Mouse (Mus musculus) lung, postnatal 0 days (tissue): ENCODE data around the gene Wnt4. TPM values are rescaled to one million over a fixed set of nuclear protein-coding genes. Genes with fewer than 3 reads are reported as not detected.
A peak's percentile ranks its signal among the peaks of the same experiment; 100 is the strongest.

Experiments
- ATAC-seq: fragments of 200-750 bp; cut with Nextera tagmentation; 2 replicates; pipeline ENCODE4 v1.8.0; 2017; ENCODE audit warnings: moderate library complexity
- DNase-seq: peaks from one replicate; pipeline ENCODE4 v3.0.0-alpha.2; 2016; ENCODE audit warnings: low spot score
- H3K27ac ChIP-seq: fragments of 300-500 bp; sonication (generic); 2 replicates; pipeline ENCODE4 v1.5.1; 2014; ENCODE audit warnings: antibody characterized with exemption, mild to moderate bottlenecking, low read length, mixed read lengths
- H3K27me3 ChIP-seq: fragments of 300-500 bp; sonication (generic); replicated peaks from 2 replicates; pipeline ENCODE4 v1.6.1; 2014; ENCODE audit warnings: low read length, mixed read lengths; ENCODE audit not compliant: insufficient read depth
- H3K36me3 ChIP-seq: fragments of 300-500 bp; sonication (generic); 2 replicates; pipeline ENCODE4 v1.6.1; 2014; ENCODE audit warnings: low read length, mixed read lengths; ENCODE audit not compliant: insufficient read depth
- H3K4me1 ChIP-seq: fragments of 300-500 bp; sonication (generic); 2 replicates; pipeline ENCODE4 v1.6.1; 2014; ENCODE audit warnings: antibody characterized with exemption, low read depth, low read length, mixed read lengths; ENCODE audit not compliant: insufficient read depth
- H3K4me2 ChIP-seq: fragments of 300-500 bp; sonication (generic); replicated peaks from 2 replicates; pipeline ENCODE4 v1.6.1; 2014; ENCODE audit warnings: low read depth, mild to moderate bottlenecking, low read length, moderate library complexity, mixed read lengths
- H3K4me3 ChIP-seq: fragments of 300-500 bp; sonication (generic); 2 replicates; pipeline ENCODE4 v1.5.1; 2014; ENCODE audit warnings: low read depth, low read length
- H3K9ac ChIP-seq: fragments of 300-500 bp; sonication (generic); replicated peaks from 2 replicates; pipeline ENCODE4 v1.6.1; 2014; ENCODE audit warnings: low read depth, mild to moderate bottlenecking
- H3K9me3 ChIP-seq: fragments of 300-500 bp; sonication (generic); 2 replicates; pipeline ENCODE4 v1.6.1; 2016; ENCODE audit warnings: low read length, mixed read lengths
- CTCF ChIP-seq: IDR thresholded peaks from 2 replicates; pipeline ENCODE4 v1.5.1; 2016; ENCODE audit warnings: antibody characterized with exemption, mild to moderate bottlenecking
- EP300 ChIP-seq: IDR thresholded peaks from 2 replicates; pipeline ENCODE4 v1.6.1; 2016; ENCODE audit warnings: antibody characterized with exemption, mild to moderate bottlenecking, control low read depth
- WGBS: fragments of 180-500 bp; shearing (Covaris S2); extraction: QIAGEN DNeasy Blood & Tissue Kit; methylation state at CpG from one replicate; pipeline ENCODE4 v1.1.7; 2014; 5-methylcytosine and 5-hydroxymethylcytosine counted together
- polyA plus RNA-seq: library from polyadenylated mRNA; unstranded; fragments of >200 nt; fragmentation: Nextera tagmentation; extraction: Ambion mirVana; gene quantifications from 2 replicates; pipeline ENCODE4 v1.2.1, GENCODE M21; 2015

The Wnt4 gene
- polyA plus RNA-seq, 1 experiment from 2014 or later = 2.1 TPM

DNA sequence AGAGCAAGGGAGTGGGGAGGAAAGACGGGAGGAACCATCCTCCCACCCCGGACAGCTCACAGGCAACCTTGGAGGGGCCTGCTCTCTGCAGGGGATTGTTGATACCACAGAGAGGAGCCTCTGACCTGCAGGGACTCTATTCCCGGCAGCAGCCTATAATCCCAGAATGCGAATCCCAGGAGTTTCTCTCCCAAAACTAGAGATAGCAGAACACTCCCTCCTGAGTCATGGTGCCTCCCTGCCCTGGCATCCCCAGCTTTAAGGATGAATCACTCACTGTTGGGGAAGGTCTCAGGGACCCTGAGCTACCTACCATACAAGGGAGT is 6.1 kb downstream of the Wnt4 start:
- no peak for TF ChIP-seq EP300
- TF ChIP-seq CTCF = no peak
- H3K27me3 ChIP-seq = peaks cover 52% of the 10 kb centered on the region; the same call in 1 of the 2 replicates
- no peaks in the 10 kb centered on the region for H3K9me3 ChIP-seq
- no peak overlapping the region for H3K27ac ChIP-seq
- H3K4me3 ChIP-seq = no peak overlapping the region
- H3K9ac ChIP-seq = no peak overlapping the region
- H3K4me1 ChIP-seq = no peaks in the 10 kb centered on the region
- H3K36me3 ChIP-seq = no peaks in the 10 kb centered on the region
- H3K4me2 ChIP-seq = no peak overlapping the region
- ATAC-seq (no peak), DNase-seq (no peak)
- WGBS = 23% methylated on average over 4 of the region's 4 CpGs

GRCm38 (mm10) chr4:137285876-137286661 is 8.8 kb downstream of the Wnt4 start:
- Histone ChIP-seq H3K9ac (no peak overlapping the region), H3K4me3 (no peak overlapping the region), H3K36me3 (no peaks in the 10 kb centered on the region), H3K9me3 (no peaks in the 10 kb centered on the region), H3K27ac (no peak overlapping the region), H3K4me1 (no peaks in the 10 kb centered on the region), H3K4me2 (no peak overlapping the region), H3K27me3 (peaks cover 27% of the 10 kb centered on the region; the same call in 1 of the 2 replicates)
- ATAC-seq (no peak), DNase-seq (no peak)
- 73% methylated on average over 15 of the region's 15 CpGs for WGBS
- no peak for TF ChIP-seq EP300
- no peak for TF ChIP-seq CTCF

DNA sequence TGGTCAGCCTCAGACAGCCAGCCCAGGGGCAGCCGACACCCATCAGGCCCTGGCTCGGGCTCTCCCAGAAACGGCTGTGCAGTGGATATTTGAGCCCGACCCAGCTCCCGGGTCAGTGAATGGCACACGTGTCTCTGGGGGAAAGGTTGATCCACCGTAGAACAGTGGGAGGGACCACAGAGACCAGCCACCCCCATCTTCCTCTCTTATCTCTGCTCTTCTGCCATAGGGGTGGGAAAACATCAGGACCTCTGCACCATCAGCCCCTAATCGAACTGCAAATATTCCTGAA is 9.3 kb downstream of the Wnt4 start:
- no peak for DNase-seq
- Histone ChIP-seq H3K9me3 (no peaks in the 10 kb centered on the region), H3K4me3 (no peak overlapping the region), H3K4me1 (no peaks in the 10 kb centered on the region), H3K36me3 (no peaks in the 10 kb centered on the region), H3K27ac (no peak overlapping the region), H3K27me3 (peaks cover 23% of the 10 kb centered on the region; the same call in 1 of the 2 replicates), H3K9ac (no peak overlapping the region), H3K4me2 (no peak overlapping the region)
- TF ChIP-seq CTCF (no peak), EP300 (no peak)
- no peak for ATAC-seq
- WGBS = 39% methylated on average over 8 of the region's 8 CpGs

- no peaks in the 10 kb centered on the region for H3K9me3 ChIP-seq
- no peak overlapping the region for H3K27ac ChIP-seq
- no peak overlapping the region for H3K4me3 ChIP-seq
- no peaks in the 10 kb centered on the region for H3K4me1 ChIP-seq
- TF ChIP-seq CTCF (no peak), EP300 (no peak)
- ATAC-seq = no peak
- no peak for DNase-seq
- 61% methylated on average over 13 of the region's 13 CpGs for WGBS
- H3K27me3 ChIP-seq = peaks cover 19% of the 10 kb centered on the region; the same call in 1 of the 2 replicates
- no peaks in the 10 kb centered on the region for H3K36me3 ChIP-seq
- H3K4me2 ChIP-seq = no peak overlapping the region
- no peak overlapping the region for H3K9ac ChIP-seq
Observed at GRCm38 (mm10) chr4:137287206-137287605, 9.9 kb downstream of the Wnt4 start.

GRCm38 (mm10) chr4:137287818-137288217 is 10.5 kb downstream of the Wnt4 start:
- no peaks in the 10 kb centered on the region for H3K4me1 ChIP-seq
- DNase-seq (peak; percentile 71), ATAC-seq (no peak)
- no peak overlapping the region for H3K4me2 ChIP-seq
- TF ChIP-seq CTCF (peak; percentile 95), EP300 (no peak)
- H3K4me3 ChIP-seq = no peak overlapping the region
- 5% methylated on average over 4 of the region's 4 CpGs for WGBS
- H3K9me3 ChIP-seq = no peaks in the 10 kb centered on the region
- H3K27me3 ChIP-seq = peaks cover 18% of the 10 kb centered on the region; the same call in 1 of the 2 replicates
- no peak overlapping the region for H3K27ac ChIP-seq
- H3K9ac ChIP-seq = no peak overlapping the region
- no peaks in the 10 kb centered on the region for H3K36me3 ChIP-seq

DNA sequence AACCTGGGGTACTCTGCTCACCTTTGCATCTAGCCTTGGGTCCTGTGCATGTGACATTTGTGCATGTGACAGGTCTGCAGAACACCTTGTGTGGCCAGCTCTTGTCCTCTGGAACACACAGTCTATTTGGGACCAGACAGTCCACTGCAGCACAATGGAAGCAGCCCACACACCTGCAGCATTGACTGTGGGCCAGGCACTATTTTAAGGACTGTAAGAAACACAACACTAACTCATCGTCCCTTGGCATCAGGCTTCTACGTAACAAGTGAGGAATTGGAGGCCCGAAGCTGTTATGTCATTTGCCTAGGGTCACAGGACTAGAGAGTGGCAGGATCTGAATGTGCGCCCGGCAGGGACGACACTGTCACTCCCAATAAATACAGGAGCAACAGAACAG is 12.4 kb downstream of the Wnt4 start:
- ATAC-seq (no peak), DNase-seq (no peak)
- Histone ChIP-seq H3K4me1 (no peaks in the 10 kb centered on the region), H3K9me3 (no peaks in the 10 kb centered on the region), H3K9ac (no peak overlapping the region), H3K4me2 (no peak overlapping the region), H3K36me3 (no peaks in the 10 kb centered on the region), H3K27ac (no peak overlapping the region), H3K4me3 (no peak overlapping the region), H3K27me3 (0 out of 2 replicates have a peak, but pooled peaks cover 2% of the 10 kb centered on the region)
- 82% methylated on average over 6 of the region's 6 CpGs for WGBS
- TF ChIP-seq CTCF (no peak), EP300 (no peak)

- H3K27me3 ChIP-seq = 0 out of 2 replicates have a peak, but pooled peaks cover 2% of the 10 kb centered on the region
- WGBS = 76% methylated on average over 3 of the region's 3 CpGs
- DNase-seq (no peak), ATAC-seq (no peak)
- no peaks in the 10 kb centered on the region for H3K4me1 ChIP-seq
- no peak overlapping the region for H3K27ac ChIP-seq
- TF ChIP-seq EP300 = no peak
- TF ChIP-seq CTCF = no peak
- no peak overlapping the region for H3K4me3 ChIP-seq
- no peak overlapping the region for H3K4me2 ChIP-seq
- no peaks in the 10 kb centered on the region for H3K36me3 ChIP-seq
- H3K9me3 ChIP-seq = no peaks in the 10 kb centered on the region
- H3K9ac ChIP-seq = no peak overlapping the region
Observed at GRCm38 (mm10) chr4:137290250-137290649, 13.0 kb downstream of the Wnt4 start.
